Mouse (Mus musculus) olfactory bulb, adult 2 months (tissue): ENCODE results near the gene Lasp1.

Experiments
- CTCF ChIP-seq: fragments of 200-500 bp; IDR thresholded peaks from 2 replicates; pipeline ENCODE4 v1.5.1; 2012; ENCODE audit warnings: low read depth, mild to moderate bottlenecking, low read length, moderate library complexity; ENCODE audit not compliant: insufficient read depth
- POLR2A ChIP-seq: fragments of 200-500 bp; IDR thresholded peaks from 2 replicates; pipeline ENCODE4 v1.6.1; 2012; ENCODE audit warnings: mild to moderate bottlenecking, low read depth, low read length, moderate library complexity; ENCODE audit not compliant: insufficient read depth

GRCm38 (mm10) chr11:97827654-97828053 is 28.9 kb downstream of the Lasp1 start:
- TF ChIP-seq CTCF: no peak
- no peak for TF ChIP-seq POLR2A
